ENCODE assay signal across 15 mouse cellular contexts in the genomic region with DNA sequence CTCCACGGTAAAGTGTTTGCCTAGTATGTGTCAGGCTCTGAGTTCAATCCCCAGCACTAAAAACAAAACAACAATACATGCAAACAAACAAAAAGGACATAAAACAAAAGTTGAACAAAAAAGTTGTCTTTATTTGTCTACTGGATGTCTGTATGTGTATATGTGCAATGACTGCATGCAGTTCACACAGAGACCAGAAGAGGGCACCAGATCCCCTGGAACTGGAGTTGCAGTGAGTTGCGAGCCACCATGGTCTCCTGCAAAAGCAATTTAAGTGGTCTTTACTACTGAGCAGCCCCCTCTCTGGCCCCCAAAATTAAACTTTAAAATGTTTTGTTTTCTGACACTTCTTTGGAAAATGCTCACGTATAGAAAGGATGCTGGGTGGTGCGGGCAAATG. TPM values are rescaled to one million over a fixed set of nuclear protein-coding genes. Genes with fewer than 3 reads are reported as not detected.
A peak's percentile ranks its signal among the peaks of the same experiment; 100 is the strongest.
DNase-seq lines count a peak whose midpoint lies in the region; ATAC-seq and TF ChIP-seq lines count a peak whose summit lies in the region.
"Had no signal": no experiment of that assay in that cellular context is flagged by ENCODE, and none has a peak within 500 bp of the region (broad histone marks: within the 10 kb centered on the region; RNA-seq: fewer than 3 reads in every experiment).

No protein-coding gene starts in this region.

- ATAC-seq in kidney, postnatal 0 days (replicated peaks; ENCODE audit: low FRiP score, low read depth) = no peak
- ATAC-seq in megakaryocyte progenitor cell, adult 5-6 weeks (replicated peaks; ENCODE audit: poor library complexity) = no peak
- ATAC-seq: forebrain, embryonic 15.5 days had no signal

- WGBS in kidney, postnatal 0 days = 96% methylated on average over 4 of the region's 4 CpGs

- TF ChIP-seq POLR2A in bone marrow macrophage, adult 2 months (IDR thresholded peaks at IDR 0.05; ENCODE audit: borderline replicate concordance, low read depth, low read length) = no peak

- H3K36me3 ChIP-seq in kidney, postnatal 0 days (ENCODE audit: insufficient read depth, low read length) = no peaks in the 10 kb centered on the region
- H3K36me3 ChIP-seq: embryonic facial prominence, embryonic 13.5 days; forebrain, embryonic 15.5 days; heart, embryonic 15.5 days; midbrain, embryonic 12.5 days had no signal

- no peaks in the 10 kb centered on the region for H3K9me3 ChIP-seq in kidney, postnatal 0 days (replicated peaks; ENCODE audit: low read length)
- H3K9me3 ChIP-seq: forebrain, embryonic 15.5 days had no signal

- H3K27me3 ChIP-seq in kidney, postnatal 0 days (ENCODE audit: insufficient read depth, low read length) = no peaks in the 10 kb centered on the region; the same call in 1 of the 2 replicates
- H3K27me3 ChIP-seq: embryonic facial prominence, embryonic 13.5 days; forebrain, embryonic 15.5 days had no signal

- no peak for DNase-seq in kidney, postnatal 0 days (ENCODE audit: low spot score)
- no peak for DNase-seq in kidney, adult 9 months
- DNase-seq in 3T3-L1 (ENCODE audit: low read depth, low spot score) = peak; percentile 32
- peak; percentile 31 to 34 for DNase-seq in B cell, adult 2 months
- DNase-seq in spleen, adult 18-20 months = no peak
- DNase-seq: adrenal gland, postnatal 36 days; cerebellum, adult 8-10 months; gastrocnemius, postnatal 36 days; lung, adult 18-20 months had no signal

- TF ChIP-seq CTCF in kidney, postnatal 0 days (IDR thresholded peaks at IDR 0.05; ENCODE audit: low read depth) = peak; percentile 43
- TF ChIP-seq CTCF in bone marrow macrophage, adult 2 months (IDR thresholded peaks at IDR 0.05; ENCODE audit: low read depth, low read length) = peak; percentile 27; the same call in 1 of the 2 replicates

- H3K4me1 ChIP-seq in kidney, postnatal 0 days (replicated peaks; ENCODE audit: insufficient read depth, low read length) = no peaks in the 10 kb centered on the region
- no peaks in the 10 kb centered on the region for H3K4me1 ChIP-seq in bone marrow macrophage, adult 2 months (ENCODE audit: control insufficient read depth, insufficient read depth, low read length)
- H3K4me1 ChIP-seq: embryonic facial prominence, embryonic 13.5 days; forebrain, embryonic 15.5 days; heart, embryonic 15.5 days had no signal

- no peak overlapping the region for H3K9ac ChIP-seq in kidney, postnatal 0 days (ENCODE audit: low read depth, low read length)
- H3K9ac ChIP-seq: embryonic facial prominence, embryonic 13.5 days; forebrain, embryonic 15.5 days; heart, embryonic 15.5 days; midbrain, embryonic 12.5 days had no signal

- H3K4me2 ChIP-seq in kidney, postnatal 0 days (ENCODE audit: low read length) = no peak overlapping the region
- H3K4me2 ChIP-seq: embryonic facial prominence, embryonic 13.5 days; forebrain, embryonic 15.5 days; heart, embryonic 15.5 days; midbrain, embryonic 12.5 days had no signal

- H3K4me3 ChIP-seq in kidney, postnatal 0 days (replicated peaks; ENCODE audit: low read depth, low read length) = no peak overlapping the region
- H3K4me3 ChIP-seq in bone marrow macrophage, adult 2 months (ENCODE audit: insufficient read depth, low read length) = no peak overlapping the region
- H3K4me3 ChIP-seq: embryonic facial prominence, embryonic 13.5 days; forebrain, embryonic 15.5 days; heart, embryonic 15.5 days; midbrain, embryonic 12.5 days had no signal

- no peak overlapping the region for H3K27ac ChIP-seq in kidney, postnatal 0 days
- no peak overlapping the region for H3K27ac ChIP-seq in bone marrow macrophage, adult 2 months (ENCODE audit: insufficient read depth, low read depth, low read length)
- H3K27ac ChIP-seq: embryonic facial prominence, embryonic 13.5 days; forebrain, embryonic 15.5 days; heart, embryonic 15.5 days; midbrain, embryonic 12.5 days had no signal

RNA-seq across cellular contexts. Expression of a gene that starts 44.3 kb away (rescaled TPM):
- polyA plus RNA-seq in kidney, postnatal 0 days (2015; fragmentation: Nextera tagmentation; extraction: Ambion mirVana) = 161 TPM in 2 replicates
- 120 and 135 TPM in 2 replicates for polyA plus RNA-seq in bone marrow macrophage, adult 2 months (2012; ENCODE audit: insufficient read depth, insufficient read length, missing spikeins)
- total RNA-seq in megakaryocyte progenitor cell, adult 5-6 weeks (2015) = 160 and 162 TPM in 2 replicates
- 131 and 134 TPM in 2 replicates for total RNA-seq in megakaryocyte progenitor cell, adult 5-6 weeks (2017)

RNA-seq across cellular contexts. Expression of a gene that starts 44.8 kb away (rescaled TPM):
- polyA plus RNA-seq in kidney, postnatal 0 days (2015; fragmentation: Nextera tagmentation; extraction: Ambion mirVana) = 11.8 and 12.4 TPM in 2 replicates
- polyA plus RNA-seq in bone marrow macrophage, adult 2 months (2012; ENCODE audit: insufficient read depth, insufficient read length, missing spikeins) = 4.0 and 7.4 TPM in 2 replicates
- 11.9 and 12.0 TPM in 2 replicates for total RNA-seq in megakaryocyte progenitor cell, adult 5-6 weeks (2015)
- total RNA-seq in megakaryocyte progenitor cell, adult 5-6 weeks (2017) = 5.1 and 5.2 TPM in 2 replicates

Comparison
In these comparisons a context has a peak if more than half of its experiments do, and no peak if none do; other contexts are left out.
1. DNase-seq: peak in 3T3-L1 (single experiment) and B cell, adult 2 months (2 of 2); none in kidney, postnatal 0 days (single experiment), kidney, adult 9 months (single experiment) and spleen, adult 18-20 months (0 of 2).